Mouse (Mus musculus) heart, embryonic 12.5 days (tissue): Measurements from ENCODE around the gene Hcn3. TPM values are rescaled to one million over a fixed set of nuclear protein-coding genes. Genes with fewer than 3 reads are reported as not detected.
A peak's percentile ranks its signal among the peaks of the same experiment; 100 is the strongest.

Experiments used
- ATAC-seq: fragments of 200-750 bp; cut with Nextera tagmentation; 2 replicates; pipeline ENCODE4 v1.8.0; 2017; ENCODE audit warnings: moderate TSS enrichment, moderate library complexity; ENCODE audit not compliant: insufficient number of reproducible peaks, low FRiP score
- H3K27ac ChIP-seq: fragments of 300-500 bp; sonication (generic); 2 replicates; pipeline ENCODE4 v1.5.1; 2016; ENCODE audit warnings: mild to moderate bottlenecking, moderate library complexity; ENCODE audit not compliant: poor library complexity, severe bottlenecking
- H3K27me3 ChIP-seq: fragments of 300-500 bp; sonication (generic); replicated peaks from 2 replicates; pipeline ENCODE4 v1.6.1; 2016; ENCODE audit warnings: mild to moderate bottlenecking, moderate library complexity
- H3K36me3 ChIP-seq: fragments of 300-500 bp; sonication (generic); 2 replicates; pipeline ENCODE4 v1.6.1; 2016; ENCODE audit warnings: mild to moderate bottlenecking, moderate library complexity
- H3K4me1 ChIP-seq: fragments of 300-500 bp; sonication (generic); replicated peaks from 2 replicates; pipeline ENCODE4 v1.6.1; 2016; ENCODE audit warnings: mild to moderate bottlenecking
- H3K4me2 ChIP-seq: fragments of 300-500 bp; sonication (generic); 2 replicates; pipeline ENCODE4 v1.6.1; 2016; ENCODE audit warnings: mild to moderate bottlenecking, moderate library complexity
- H3K4me3 ChIP-seq: fragments of 300-500 bp; sonication (generic); 2 replicates; pipeline ENCODE4 v1.5.1; 2016; ENCODE audit warnings: mild to moderate bottlenecking
- H3K9ac ChIP-seq: fragments of 300-500 bp; sonication (generic); 2 replicates; pipeline ENCODE4 v1.6.1; 2016; ENCODE audit warnings: mild to moderate bottlenecking, moderate library complexity
- H3K9me3 ChIP-seq: fragments of 300-500 bp; sonication (generic); replicated peaks from 2 replicates; pipeline ENCODE4 v1.6.1; 2016; ENCODE audit warnings: mild to moderate bottlenecking, moderate library complexity
- WGBS: fragments of 180-500 bp; shearing (Covaris S2); methylation state at CpG from one replicate; pipeline ENCODE4 v1.1.7; 2016; 5-methylcytosine and 5-hydroxymethylcytosine counted together
- polyA plus RNA-seq: library from polyadenylated mRNA; unstranded; fragments of >200 nt; fragmentation: Nextera tagmentation; extraction: Ambion mirVana; gene quantifications from 2 replicates; pipeline ENCODE4 v1.2.1, GENCODE M21; 2016

Gene Hcn3
- polyA plus RNA-seq, 1 experiment from 2014 or later, result 0.65 TPM

GRCm38 (mm10) chr3:89193853-89194252, 33.9 kb upstream of the Hcn3 start:
- Histone ChIP-seq H3K4me2 (no peak overlapping the region), H3K36me3 (peaks cover 1% of the 10 kb centered on the region; the same call in 1 of the 2 replicates), H3K4me1 (peaks cover 9% of the 10 kb centered on the region), H3K4me3 (no peak overlapping the region), H3K9ac (no peak overlapping the region), H3K9me3 (no peaks in the 10 kb centered on the region), H3K27me3 (no peaks in the 10 kb centered on the region), H3K27ac (no peak overlapping the region)
- ATAC-seq, result no peak
- WGBS, result 88% methylated on average over 2 of the region's 2 CpGs

DNA sequence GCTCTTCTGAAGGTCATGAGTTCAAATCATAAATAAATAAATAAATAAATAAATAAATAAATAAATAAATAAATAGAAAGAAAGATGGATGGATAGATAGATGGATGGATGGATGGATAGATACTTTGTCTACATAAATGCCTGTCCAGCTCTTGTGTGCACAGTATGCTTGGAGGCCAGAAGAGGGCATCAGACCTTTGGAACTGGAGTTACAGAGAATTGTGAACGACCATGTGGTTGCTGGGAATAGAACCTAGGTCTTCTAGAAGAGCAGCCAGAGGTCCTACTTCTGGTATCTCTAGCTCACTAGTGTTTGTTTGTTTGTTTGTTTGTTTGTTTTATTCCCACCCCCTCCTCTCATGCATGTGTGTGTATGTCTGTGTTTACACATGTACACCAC, 33.4 kb upstream of the Hcn3 start:
- WGBS, result 63% methylated on average over 1 of the region's 1 CpGs
- H3K9me3 ChIP-seq, result no peaks in the 10 kb centered on the region
- H3K27me3 ChIP-seq, result no peaks in the 10 kb centered on the region
- H3K36me3 ChIP-seq, result peaks cover 6% of the 10 kb centered on the region; the same call in 1 of the 2 replicates
- peaks cover 9% of the 10 kb centered on the region for H3K4me1 ChIP-seq
- H3K27ac ChIP-seq, result no peak overlapping the region
- no peak overlapping the region for H3K9ac ChIP-seq
- no peak overlapping the region for H3K4me3 ChIP-seq
- no peak overlapping the region for H3K4me2 ChIP-seq
- ATAC-seq, result no peak

DNA sequence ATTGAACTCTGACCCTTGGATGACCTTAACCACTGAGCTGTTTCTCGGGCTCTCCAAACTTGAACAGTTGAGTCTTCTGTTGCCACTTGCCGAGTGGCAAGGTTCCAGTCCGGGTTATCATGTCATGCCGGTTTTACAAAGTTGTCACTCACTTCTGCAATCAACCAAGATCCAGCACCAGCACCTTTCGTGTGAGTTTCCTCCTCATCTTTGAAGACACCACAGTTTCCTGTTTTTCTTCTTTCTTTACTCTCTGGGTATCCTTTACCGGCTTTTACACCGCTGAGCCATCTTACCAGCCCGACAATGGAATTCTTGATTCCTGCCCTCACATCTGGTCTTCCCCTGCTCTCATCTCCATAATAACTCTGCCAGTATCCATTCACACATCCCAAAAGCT, 30.4 kb upstream of the Hcn3 start:
- H3K9ac ChIP-seq, result no peak overlapping the region
- no peak overlapping the region for H3K27ac ChIP-seq
- H3K36me3 ChIP-seq, result peaks cover 12% of the 10 kb centered on the region; the same call in 1 of the 2 replicates
- peaks cover 8% of the 10 kb centered on the region; the same call in 1 of the 2 replicates for H3K4me1 ChIP-seq
- no peak for ATAC-seq
- 0 out of 2 replicates have a peak, but pooled peaks cover 10% of the 10 kb centered on the region for H3K27me3 ChIP-seq
- H3K4me2 ChIP-seq, result no peak overlapping the region
- 72% methylated on average over 8 of the region's 8 CpGs for WGBS
- H3K9me3 ChIP-seq, result no peaks in the 10 kb centered on the region
- H3K4me3 ChIP-seq, result no peak overlapping the region

DNA sequence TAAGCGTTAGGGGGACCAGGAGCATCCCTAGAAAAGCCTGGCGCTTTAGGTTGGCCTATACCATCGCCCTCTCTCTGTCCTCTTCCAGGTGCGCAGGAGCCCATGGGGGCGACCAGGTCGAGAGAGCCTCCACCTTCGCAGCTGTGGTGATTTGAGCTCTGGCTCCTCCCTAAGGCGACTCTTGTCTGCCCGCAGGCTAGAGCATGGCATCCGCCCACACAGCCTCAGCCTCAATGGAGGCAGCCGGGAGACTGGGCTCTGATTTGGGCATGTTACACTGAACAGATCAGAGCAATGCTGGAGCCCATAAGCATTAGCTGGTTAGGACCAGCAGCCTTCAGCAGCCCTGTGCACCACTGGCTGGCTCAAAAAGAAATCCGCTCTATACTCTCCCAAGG, 28.5 kb upstream of the Hcn3 start:
- ATAC-seq, result no peak
- Histone ChIP-seq H3K4me1 (peaks cover 26% of the 10 kb centered on the region), H3K27me3 (0 out of 2 replicates have a peak, but pooled peaks cover 11% of the 10 kb centered on the region), H3K4me2 (no peak overlapping the region), H3K9me3 (no peaks in the 10 kb centered on the region), H3K4me3 (no peak overlapping the region), H3K9ac (no peak overlapping the region), H3K36me3 (peaks cover 12% of the 10 kb centered on the region; the same call in 1 of the 2 replicates), H3K27ac (no peak overlapping the region)
- WGBS, result 65% methylated on average over 12 of the region's 12 CpGs

DNA sequence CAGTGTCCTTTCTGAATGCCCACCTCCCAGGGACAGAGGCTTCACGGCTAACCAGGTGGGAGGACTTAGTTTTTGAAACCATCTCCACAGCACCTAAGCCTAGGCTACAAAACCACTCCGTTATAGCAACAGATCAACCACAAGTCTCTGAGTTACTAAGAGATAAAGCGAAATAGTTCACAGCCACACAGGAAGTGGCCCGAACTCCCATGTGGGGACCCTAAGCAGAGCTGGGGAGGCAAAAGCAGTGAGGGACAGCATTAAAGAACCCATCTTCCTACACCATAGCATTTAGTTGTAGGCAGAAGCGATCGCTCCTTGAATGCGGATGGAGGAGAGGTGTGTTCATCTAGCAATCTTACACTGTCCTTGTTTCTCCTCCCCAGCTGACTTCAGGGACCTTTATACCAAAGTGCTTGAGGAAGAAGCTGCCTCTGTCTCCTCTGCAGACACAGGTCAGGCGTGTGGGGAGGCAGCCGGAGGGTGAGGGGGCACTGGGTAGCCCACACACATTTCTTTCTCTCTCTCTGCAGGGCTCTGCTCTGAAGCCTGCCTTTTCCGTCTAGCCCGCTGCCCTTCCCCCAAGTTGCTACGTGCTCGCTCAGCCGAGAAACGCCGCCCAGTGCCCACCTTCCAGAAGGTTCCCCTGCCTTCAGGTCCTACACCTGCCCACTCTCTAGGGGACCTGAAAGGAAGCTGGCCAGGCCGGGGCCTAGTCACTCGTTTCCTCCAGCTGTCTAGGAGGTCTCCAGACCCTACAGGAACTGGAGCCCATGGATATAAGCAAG, 27.9 kb upstream of the Hcn3 start:
- Histone ChIP-seq H3K4me3 (no peak overlapping the region), H3K4me2 (no peak overlapping the region), H3K4me1 (peaks cover 26% of the 10 kb centered on the region), H3K27me3 (0 out of 2 replicates have a peak, but pooled peaks cover 11% of the 10 kb centered on the region), H3K9ac (no peak overlapping the region), H3K36me3 (peaks cover 12% of the 10 kb centered on the region; the same call in 1 of the 2 replicates), H3K9me3 (no peaks in the 10 kb centered on the region), H3K27ac (no peak overlapping the region)
- ATAC-seq, result no peak
- WGBS, result 74% methylated on average over 18 of the region's 18 CpGs

- 0 out of 2 replicates have a peak, but pooled peaks cover 11% of the 10 kb centered on the region for H3K27me3 ChIP-seq
- ATAC-seq, result no peak
- 0 out of 2 replicates have a peak overlapping the region, but pooled peaks have one; percentile 1 for H3K4me2 ChIP-seq
- no peak overlapping the region for H3K4me3 ChIP-seq
- no peaks in the 10 kb centered on the region for H3K9me3 ChIP-seq
- no peak overlapping the region; the same call in 1 of the 2 replicates for H3K9ac ChIP-seq
- WGBS, result 37% methylated on average over 23 of the region's 23 CpGs
- H3K4me1 ChIP-seq, result peaks cover 29% of the 10 kb centered on the region
- H3K27ac ChIP-seq, result no peak overlapping the region
- peaks cover 15% of the 10 kb centered on the region; the same call in 1 of the 2 replicates for H3K36me3 ChIP-seq
Observed at GRCm38 (mm10) chr3:89187197-89187596, 27.2 kb upstream of the Hcn3 start.

DNA sequence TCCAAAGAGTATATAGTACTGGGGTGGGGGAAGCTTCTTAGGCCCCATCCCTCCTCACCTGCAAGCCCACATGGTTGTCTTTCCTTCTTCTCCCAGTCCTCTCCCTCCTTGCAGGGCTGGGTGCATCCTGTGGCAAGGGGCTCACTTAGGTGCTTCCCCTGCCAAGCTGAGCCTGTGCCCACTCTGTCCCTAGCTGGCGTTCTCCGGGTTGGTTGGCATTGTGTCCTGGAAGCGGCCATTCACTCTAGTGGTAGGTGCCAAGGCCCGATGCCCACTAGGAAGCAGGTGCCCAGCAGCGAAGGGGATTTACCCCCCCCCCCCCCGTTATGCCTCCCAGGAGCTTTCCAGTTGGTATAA, 23.9 kb upstream of the Hcn3 start:
- Histone ChIP-seq H3K27me3 (0 out of 2 replicates have a peak, but pooled peaks cover 11% of the 10 kb centered on the region), H3K36me3 (peaks cover 47% of the 10 kb centered on the region), H3K9ac (peak overlapping the region; percentile 80), H3K4me2 (peak overlapping the region; percentile 91), H3K4me3 (peak overlapping the region; percentile 69), H3K27ac (no peak overlapping the region), H3K4me1 (peaks cover 32% of the 10 kb centered on the region), H3K9me3 (no peaks in the 10 kb centered on the region)
- 75% methylated on average over 6 of the region's 6 CpGs for WGBS
- no peak for ATAC-seq

DNA sequence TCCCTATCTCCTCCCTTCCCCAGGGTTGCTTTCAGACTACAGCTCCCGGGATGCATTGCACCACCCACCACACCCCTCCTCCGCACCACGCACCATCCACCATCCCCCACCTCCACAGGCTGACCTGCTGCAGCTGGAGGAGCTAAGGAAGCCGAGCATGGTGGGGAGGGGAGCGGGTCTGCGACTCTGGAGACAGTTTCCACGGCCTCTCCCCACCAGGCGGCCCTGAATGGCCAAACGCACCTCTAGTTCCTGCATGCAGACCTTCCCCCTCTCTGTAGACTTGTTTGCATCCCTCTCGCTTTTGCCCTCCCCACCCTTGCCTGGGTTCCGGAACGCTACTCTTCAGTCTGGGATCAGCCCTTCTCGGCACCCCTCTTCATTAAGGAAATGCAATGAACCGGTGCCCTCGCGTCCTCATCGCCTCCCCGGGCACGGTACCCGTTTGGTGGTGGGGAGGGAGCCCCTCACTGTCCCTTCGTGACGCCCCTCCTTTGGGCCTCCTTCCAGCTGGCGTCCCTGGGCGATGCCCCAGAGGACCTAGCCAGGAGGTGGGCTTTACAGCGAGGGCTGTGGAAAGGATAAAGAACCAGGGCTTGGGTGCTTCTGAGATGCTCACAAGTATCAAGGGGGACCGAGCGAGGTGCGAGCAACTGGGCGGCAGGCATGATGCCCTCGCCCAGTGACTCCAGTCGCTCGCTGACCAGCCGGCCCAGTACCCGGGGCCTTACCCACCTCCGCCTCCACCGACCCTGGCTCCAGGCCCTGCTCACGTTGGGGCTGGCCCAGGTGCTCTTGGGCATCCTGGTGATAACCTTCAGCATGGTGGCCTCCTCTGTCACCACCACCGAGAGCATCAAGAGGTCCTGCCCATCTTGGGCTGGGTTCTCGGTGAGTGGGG, 23.3 kb upstream of the Hcn3 start, which contains the start of gene Fam189b:
Gene Fam189b (plus strand): TSS at position 86 of the 901 bp plus-strand sequence.
- 6% methylated on average over 39 of the region's 39 CpGs for WGBS
- Histone ChIP-seq H3K27me3 (0 out of 2 replicates have a peak, but pooled peaks cover 11% of the 10 kb centered on the region), H3K4me1 (peaks cover 38% of the 10 kb centered on the region), H3K4me3 (peak within 1 kb of the TSS; percentile 69), H3K4me2 (peak within 1 kb of the TSS; percentile 91), H3K9me3 (no peaks in the 10 kb centered on the region), H3K9ac (peak within 1 kb of the TSS; percentile 80), H3K36me3 (peaks cover 41% of the 10 kb centered on the region), H3K27ac (peak within 1 kb of the TSS; percentile 60)
- peak; percentile 92 for ATAC-seq

DNA sequence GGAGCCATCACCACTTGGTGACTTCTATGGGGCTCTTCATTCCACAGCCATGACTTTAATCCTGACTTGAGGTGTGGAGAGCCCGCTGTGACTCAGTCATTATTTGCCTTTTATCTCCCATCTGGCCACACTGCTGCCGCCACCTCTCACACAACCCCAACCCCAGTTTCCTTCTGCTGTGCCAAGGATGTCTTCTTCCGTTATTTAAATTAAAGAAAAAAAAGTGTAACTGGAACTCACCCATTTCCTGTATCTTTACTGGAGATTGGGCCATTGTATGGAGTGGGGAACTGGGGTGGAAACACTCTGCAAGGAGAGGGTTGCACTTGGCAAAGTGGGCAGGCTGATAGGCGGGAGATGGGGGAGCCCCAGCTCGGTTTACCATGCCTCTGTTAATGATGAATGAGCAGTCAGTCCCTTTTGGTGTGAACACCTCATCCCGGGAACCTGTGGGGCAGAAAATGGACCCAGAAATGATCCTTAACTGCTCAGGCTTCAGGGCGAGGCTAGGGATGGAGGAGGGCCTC, 22.6 kb upstream of the Hcn3 start:
- H3K36me3 ChIP-seq, result peaks cover 36% of the 10 kb centered on the region
- ATAC-seq, result no peak
- H3K9ac ChIP-seq, result no peak overlapping the region
- H3K4me1 ChIP-seq, result peaks cover 41% of the 10 kb centered on the region
- H3K9me3 ChIP-seq, result no peaks in the 10 kb centered on the region
- H3K4me3 ChIP-seq, result peak overlapping the region; percentile 69; the same call in 1 of the 2 replicates
- 41% methylated on average over 7 of the region's 7 CpGs for WGBS
- H3K27me3 ChIP-seq, result 0 out of 2 replicates have a peak, but pooled peaks cover 11% of the 10 kb centered on the region
- H3K4me2 ChIP-seq, result peak overlapping the region; percentile 91
- H3K27ac ChIP-seq, result no peak overlapping the region

DNA sequence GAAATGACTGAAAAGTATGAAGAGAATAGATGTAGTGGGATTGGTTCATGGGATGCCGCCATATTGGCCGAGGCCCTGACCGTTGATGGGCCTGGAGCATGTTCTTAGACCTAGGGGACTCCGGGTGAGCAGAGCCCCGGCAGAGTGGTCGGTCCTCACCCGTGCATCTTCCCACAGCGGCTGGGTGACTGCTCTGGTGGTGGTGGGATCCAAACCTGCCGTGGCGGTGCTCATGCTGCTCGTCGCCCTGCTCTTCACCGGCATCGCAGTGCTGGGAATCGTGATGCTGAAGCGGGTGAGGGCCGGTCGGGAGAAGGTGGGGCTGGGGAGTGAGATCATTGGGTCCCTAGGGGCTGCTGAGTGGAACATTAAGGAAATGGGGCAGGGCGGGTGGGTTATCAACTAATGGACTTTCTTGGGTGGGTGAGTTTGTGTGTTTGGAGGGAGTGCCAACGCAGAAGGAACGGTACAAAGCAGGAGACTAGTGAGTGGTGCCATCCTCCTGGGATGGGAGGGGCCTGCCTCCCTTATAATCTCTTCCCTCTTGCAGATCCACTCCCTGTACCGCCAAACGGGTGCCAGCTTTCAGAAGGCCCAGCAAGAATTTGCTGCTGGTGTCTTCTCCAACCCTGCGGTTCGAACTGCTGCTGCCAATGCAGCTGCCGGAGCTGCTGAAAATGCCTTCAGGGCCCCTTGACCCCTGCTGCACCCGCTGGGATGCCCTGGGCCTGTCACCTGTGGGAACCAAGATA, 21.9 kb upstream of the Hcn3 start:
- no peak for ATAC-seq
- no peak overlapping the region for H3K27ac ChIP-seq
- H3K27me3 ChIP-seq, result 0 out of 2 replicates have a peak, but pooled peaks cover 6% of the 10 kb centered on the region
- H3K4me1 ChIP-seq, result peaks cover 36% of the 10 kb centered on the region
- H3K9ac ChIP-seq, result no peak overlapping the region
- no peak overlapping the region for H3K4me2 ChIP-seq
- 91% methylated on average over 27 of the region's 27 CpGs for WGBS
- peaks cover 36% of the 10 kb centered on the region for H3K36me3 ChIP-seq
- no peaks in the 10 kb centered on the region for H3K9me3 ChIP-seq
- H3K4me3 ChIP-seq, result no peak overlapping the region
